Mouse (Mus musculus): ENCODE measurements around the gene Ccdc17. TPM values are rescaled to one million over a fixed set of nuclear protein-coding genes. Genes with fewer than 3 reads are reported as not detected.

The Ccdc17 gene
- 7.2 and 14.2 TPM in 2 replicates for total RNA-seq (2017)

DNA sequence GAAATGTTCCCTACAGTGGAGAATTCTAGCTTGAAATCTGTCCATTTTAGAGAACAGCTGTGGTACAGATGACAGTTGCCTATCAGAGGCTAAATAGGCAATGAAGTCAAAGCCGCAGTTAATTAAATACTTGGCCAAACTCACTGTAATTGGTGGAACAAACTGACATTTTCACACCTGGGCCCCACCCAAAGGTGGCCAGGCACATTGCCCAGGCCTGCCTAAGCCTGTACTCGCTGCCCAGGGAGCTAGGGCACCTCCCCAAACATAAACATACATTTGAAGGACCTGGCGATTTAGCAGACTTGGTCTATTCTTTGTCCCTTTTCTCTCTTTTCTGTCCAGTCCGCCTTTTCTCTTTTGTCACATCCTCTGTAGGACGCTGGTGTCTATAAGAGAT is at the start of gene Ccdc17:
Gene Ccdc17, plus strand, starts transcription at position 276 of the 400 bp plus-strand sequence.
- ATAC-seq (ENCODE audit: extremely low read depth, insufficient number of reproducible peaks, low FRiP score, poor library complexity, severe bottlenecking): no peak

DNA sequence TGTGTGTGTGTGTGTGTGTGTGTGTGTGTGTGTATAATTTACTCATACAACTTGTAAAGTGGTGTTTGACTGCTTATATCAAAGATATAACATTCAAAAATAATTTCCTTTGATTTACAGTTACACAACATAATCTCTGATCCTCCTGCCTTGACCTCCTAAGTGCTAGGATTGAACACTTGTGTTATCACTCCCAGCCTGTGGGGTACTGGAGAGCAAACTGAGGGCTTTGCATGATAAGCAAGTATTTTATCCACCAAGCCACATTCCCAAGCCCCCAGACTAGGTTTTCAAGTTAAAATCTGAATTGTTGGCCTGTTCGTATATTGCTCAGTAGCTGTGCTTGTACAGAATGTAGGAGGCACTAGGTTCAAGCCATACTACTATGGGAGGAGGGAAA is 46.0 kb upstream of the Ccdc17 start:
- no peak for ATAC-seq (ENCODE audit: extremely low read depth, insufficient number of reproducible peaks, low FRiP score, poor library complexity, severe bottlenecking)

DNA sequence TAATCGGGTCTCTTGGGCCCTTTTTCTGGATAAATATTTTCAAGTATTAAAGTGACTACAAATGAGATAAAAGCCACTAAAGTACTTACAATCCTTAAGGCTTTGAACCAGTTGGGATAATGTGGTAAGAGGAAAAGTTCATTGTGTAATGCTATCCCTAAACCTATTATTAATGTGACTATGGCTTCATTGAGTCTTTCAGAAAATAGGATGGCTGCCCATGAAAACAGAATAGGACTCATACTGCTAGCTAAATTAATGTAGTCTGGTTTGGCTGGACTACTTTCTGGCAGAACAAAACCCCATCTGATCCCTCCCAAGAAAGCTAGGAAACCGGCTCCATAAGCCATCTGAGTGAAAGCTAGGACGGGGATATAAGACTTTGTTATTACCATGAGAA is 43.4 kb upstream of the Ccdc17 start:
- ATAC-seq (ENCODE audit: extremely low read depth, insufficient number of reproducible peaks, low FRiP score, poor library complexity, severe bottlenecking): no peak

DNA sequence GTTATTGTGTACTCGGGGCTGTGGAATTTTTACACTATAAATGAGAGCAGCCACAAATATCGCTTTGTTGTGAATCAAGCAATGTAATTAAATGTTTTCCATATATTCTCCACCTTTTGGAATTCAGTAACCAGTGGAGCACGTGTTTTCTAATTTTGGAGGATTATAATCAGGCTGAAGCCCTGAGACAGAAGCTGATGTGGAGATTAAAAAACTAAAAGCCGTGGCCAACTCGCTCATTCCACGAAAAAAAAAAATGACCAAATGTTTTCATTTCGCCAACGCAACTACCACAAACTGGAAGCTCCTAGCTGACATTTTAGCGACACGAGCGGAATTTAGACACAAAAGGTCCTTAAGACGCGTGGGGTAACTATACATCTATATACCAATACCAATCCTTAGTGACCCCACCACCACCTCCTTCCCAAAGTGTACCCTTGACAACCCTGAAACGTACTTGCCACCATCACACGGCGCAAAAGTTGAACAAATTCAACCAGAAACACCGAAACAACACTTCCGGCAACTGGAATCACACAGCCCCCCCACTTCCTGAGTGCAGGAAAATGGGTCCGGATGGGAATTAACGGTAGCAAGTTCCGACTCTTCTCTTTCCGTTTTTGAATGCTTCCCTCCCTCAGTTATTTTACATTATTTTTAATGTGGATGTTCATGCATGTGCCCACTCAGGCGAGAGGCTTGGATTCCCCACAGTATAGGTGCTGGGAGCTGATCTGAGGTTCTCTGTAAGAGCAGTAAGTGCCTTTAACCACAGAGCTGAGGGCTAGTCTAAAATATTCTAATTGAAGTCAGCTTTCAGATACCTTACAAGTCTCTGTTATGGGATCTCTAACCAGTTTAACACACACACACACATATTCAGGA is 40.8 kb upstream of the Ccdc17 start, which contains the start of gene Tmem69:
Gene Tmem69, minus strand, starts transcription at position 524 of the 888 bp plus-strand sequence.
- ATAC-seq (ENCODE audit: extremely low read depth, insufficient number of reproducible peaks, low FRiP score, poor library complexity, severe bottlenecking): no peak

DNA sequence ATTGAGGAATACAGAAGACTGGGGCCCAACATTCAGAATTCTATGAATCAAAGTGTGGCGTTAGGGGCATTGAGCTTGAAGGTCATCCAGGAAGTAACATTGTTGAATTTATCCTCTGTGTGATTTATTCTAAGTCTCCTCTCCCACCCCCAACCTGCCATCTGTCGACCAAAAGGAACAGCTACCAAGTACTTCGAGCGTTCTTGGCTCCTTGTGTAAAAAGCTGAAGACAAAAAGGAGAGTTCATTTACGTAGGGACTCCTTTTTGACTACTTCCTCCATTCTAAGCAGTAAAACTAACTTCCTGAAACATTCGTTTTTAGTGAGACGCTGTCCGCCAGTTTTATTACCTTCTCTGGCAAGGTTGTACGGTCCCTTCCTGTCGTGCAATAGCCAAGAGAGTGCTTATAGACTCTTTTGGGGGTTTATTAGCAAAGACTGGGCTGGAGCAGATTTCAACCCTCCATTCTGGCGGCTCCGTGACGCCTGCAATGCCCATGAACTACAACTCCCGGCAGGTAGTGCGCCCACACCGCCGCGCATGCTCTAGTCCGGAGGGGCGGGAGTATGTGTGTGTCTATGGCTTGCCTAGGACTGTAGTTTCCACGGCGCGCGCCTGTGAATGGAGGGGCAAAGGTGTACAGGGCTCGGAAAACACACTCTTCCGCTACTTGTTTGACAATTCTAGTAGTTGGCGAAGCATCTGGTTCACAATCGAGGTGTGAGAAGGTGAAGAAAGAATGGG is 39.7 kb upstream of the Ccdc17 start:
- peak; percentile 90 for ATAC-seq (ENCODE audit: extremely low read depth, insufficient number of reproducible peaks, low FRiP score, poor library complexity, severe bottlenecking)

DNA sequence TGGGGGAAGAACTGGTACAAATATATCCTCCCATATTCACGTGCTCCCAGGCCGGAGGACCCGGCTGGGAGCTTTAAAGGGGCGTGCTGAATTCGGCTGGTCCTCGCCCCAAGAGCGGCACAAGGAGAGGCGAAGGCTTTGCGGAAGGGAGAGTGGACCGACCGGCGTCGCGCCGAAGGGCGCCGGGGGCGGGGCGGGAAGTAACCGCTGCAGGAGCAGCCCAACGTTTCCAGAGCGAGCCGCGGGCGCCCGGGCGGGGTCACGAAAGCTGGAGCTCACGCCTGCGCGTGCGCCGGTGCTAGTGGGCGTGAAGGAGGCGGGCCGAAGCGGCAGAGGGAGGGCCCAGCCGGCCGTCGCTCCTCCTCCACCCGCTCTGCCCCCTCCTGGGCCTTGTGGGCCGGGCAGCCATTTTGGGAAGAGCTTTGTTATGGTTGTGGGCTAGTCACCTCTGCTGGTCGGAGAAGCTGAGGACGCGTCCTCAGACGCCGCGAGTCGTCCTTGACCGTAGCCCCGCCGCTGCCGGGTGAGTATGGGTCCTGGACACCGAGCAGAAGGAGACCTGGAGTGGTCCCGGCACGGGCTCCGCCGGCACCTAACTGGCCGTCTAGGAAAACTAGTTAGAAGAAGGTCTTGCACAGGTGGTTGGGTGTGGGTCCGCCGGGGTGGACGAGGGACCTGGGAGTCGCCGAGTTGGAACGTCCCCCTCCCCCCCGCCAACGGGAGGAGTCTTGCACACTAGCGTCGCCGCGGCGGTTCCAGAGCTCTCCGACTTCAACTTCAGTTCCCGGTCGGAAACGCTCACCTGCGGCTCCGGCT is 38.9 kb upstream of the Ccdc17 start, which contains the start of gene Gpbp1l1:
Gene Gpbp1l1, plus strand, starts transcription at position 353 of the 816 bp plus-strand sequence.
- ATAC-seq (ENCODE audit: extremely low read depth, insufficient number of reproducible peaks, low FRiP score, poor library complexity, severe bottlenecking): peak; percentile 83

DNA sequence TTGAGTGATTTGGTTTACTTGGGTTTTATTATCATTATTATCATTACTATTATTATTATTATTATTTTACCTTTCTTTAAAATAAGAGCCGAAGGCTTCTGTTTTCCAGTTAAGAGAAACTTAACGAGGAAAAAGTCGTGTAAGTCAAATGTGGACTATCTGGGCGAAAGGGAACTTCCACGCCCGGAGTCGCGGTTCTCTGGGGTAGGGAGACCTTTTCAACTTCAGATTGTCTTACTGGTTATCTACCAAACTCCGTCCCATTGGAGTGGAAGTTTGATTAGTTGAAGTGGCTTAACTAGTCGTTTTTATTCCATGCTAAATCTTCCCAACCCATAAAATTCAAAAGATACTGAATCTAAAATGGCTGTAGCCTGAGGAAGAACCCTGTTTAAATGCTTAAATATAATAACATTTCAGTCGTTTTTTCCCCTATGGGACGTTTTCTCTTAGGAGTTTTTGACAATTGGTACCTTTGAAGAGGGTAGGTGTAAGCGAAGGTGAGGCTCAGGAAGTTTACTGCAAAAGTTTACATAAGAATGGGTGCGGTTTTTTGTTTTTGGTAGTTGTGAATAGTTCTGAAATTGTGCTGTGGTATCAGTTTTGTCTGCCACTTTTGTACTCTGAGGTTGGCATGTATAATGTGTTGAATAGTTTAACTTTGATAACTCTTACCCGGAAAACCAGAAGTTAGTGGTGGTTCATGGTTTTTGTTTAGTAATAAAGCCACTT is 38.1 kb upstream of the Ccdc17 start:
- no peak for ATAC-seq (ENCODE audit: extremely low read depth, insufficient number of reproducible peaks, low FRiP score, poor library complexity, severe bottlenecking)

DNA sequence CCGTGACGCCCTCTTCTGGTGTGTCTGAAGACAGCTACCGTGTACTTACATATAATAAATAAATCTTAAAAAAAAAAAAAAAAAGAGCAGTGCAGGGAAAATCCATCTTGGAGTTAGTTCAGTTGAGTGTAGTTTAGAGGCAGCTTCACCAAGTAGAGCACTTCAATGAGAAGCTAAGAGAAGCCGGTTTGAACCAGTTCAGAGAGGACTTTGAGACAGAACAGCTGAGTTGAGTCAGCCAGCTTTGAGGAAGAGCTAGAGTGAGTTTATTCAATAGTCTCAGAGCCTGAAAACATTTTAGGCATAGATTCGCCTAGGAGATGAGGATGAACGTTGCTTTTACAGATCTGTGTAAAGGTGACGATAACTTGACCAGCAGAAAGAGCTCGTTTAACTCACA is 661 bp upstream of the Ccdc17 start:
- ATAC-seq (ENCODE audit: extremely low read depth, insufficient number of reproducible peaks, low FRiP score, poor library complexity, severe bottlenecking): no peak

DNA sequence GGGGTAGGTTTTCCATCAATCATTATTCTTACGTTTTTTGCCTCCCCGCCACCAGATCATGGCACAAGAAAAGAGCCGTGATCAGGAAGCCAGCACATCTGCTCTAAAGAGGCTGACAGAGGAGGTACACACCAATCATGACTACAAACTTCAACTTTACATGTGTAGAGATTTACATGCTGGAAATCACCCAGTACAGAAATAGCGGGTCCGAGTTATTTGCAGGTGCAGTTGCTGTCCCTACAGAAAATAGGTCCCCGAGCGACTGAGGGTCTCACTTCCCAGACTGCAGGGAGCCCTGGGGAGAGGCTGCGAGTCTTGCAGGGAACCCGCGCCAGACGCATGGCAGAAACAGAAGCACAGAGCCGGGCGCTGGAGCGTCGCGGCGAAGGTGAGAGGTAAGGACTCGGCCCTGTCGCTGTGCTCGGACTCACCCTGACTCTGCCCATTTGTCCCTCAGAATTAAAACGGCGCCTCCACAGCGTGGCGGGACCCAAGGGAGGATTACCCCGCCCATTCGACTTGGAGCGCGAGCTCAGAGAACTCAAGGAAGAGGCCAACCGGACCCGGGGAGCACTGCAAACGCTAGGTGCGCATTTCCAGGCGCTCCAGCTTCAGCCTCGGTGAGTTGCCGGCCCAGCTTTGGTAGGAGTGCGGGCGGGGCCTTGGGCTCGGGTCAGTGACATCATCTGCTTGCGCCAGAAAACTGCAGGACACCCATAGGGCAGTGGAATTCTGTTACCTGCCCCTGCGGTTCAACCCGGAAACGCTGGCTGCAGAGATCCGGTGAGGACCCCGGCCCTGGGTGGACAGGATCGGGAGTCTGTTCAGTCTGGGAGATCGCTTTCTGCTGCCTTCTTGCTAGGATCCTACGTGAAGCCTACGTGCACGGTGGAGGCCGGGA is 776 bp downstream of the Ccdc17 start:
- ATAC-seq (ENCODE audit: extremely low read depth, insufficient number of reproducible peaks, low FRiP score, poor library complexity, severe bottlenecking): peak; percentile 91

DNA sequence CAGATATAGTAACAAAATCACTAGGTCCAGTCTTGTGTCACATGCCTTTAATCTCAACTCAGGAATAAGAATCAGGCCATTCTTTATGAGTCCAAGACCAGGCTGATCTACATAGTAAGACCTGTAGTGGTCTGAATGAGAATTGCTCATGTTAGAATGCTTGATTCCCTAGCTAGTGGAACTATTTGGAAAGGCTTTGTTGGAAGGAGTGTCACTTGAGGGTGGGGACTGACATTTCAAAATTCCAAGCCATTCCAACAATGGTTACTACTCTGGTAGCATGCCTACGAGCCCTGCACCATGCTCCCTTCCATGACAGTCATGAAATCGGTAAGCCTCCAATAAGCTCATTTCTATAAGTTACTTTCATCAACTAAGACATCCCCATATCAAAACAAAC is 16.2 kb downstream of the Ccdc17 start:
- no peak for ATAC-seq (ENCODE audit: extremely low read depth, insufficient number of reproducible peaks, low FRiP score, poor library complexity, severe bottlenecking)

DNA sequence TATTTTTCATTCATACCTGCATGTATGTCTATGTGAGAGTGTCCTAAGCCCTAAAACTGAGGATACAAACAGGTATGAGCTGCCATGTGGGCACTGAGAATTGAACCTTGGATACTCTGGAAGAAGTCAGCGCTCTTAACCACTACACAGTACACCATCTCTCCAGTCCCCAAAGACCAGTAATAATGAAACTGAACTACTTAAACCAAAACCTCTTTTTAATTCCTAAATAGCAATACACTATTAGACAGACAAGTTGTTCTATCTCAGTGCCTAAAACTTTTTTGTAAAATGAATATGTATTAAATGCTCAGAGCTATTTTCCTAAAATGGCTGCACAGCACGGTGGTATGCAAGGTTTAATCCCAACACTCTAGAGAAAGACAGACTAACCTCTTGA is 18.8 kb downstream of the Ccdc17 start:
- ATAC-seq (ENCODE audit: extremely low read depth, insufficient number of reproducible peaks, low FRiP score, poor library complexity, severe bottlenecking): no peak

DNA sequence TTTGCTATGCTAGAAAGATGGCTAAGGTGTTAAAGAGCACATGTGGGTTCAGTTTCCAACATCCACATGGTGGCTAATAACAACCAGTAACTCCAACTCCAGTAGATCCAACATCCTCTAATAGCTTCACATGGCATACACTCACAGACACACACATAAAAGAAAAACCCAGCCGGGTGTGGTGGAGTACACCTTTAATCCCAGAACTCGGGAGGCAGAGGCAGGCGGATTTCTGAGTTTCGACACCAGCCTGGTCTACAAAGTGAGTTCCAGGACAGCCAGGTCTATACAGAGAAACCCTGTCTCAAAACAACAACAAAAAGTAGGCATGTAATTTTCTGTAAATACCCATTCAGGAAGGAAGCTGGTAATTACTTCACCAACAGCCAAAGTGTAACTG is 28.4 kb downstream of the Ccdc17 start:
- ATAC-seq (ENCODE audit: extremely low read depth, insufficient number of reproducible peaks, low FRiP score, poor library complexity, severe bottlenecking): no peak

DNA sequence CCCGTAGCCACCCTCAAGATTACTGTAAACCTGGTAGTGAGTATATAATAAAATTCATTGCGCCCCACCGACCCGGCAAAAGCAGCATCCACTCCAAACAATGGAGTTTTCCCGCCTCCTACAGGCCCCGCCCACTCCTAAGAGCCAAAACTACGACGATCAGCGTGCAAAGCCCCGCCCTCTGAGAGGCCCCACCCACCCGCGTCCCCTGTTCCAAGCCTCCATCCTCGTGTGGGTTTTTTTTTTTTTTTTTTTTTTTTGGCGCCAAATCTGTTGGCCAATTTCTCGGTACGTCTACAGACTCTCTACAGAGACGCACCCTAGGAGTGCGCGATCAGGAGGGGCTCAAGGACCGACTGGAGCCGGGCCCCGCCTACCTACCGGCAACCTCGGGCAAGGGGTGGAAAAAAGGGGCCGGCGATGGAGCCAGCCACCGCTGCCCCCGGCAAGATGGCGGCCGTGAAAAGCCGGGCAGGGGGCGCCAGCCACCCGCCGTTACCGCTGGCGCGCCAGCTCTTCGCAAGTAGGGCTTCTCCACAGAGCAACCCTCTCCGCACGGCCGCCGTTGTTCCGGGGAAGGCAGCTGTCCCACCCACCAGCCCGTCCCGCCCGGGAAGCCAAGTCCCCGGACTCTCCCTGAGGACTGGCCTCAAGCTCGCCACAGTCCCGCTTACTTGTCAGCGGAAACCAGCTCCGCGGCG is 30.4 kb downstream of the Ccdc17 start:
- ATAC-seq (ENCODE audit: extremely low read depth, insufficient number of reproducible peaks, low FRiP score, poor library complexity, severe bottlenecking): peak; percentile 68

DNA sequence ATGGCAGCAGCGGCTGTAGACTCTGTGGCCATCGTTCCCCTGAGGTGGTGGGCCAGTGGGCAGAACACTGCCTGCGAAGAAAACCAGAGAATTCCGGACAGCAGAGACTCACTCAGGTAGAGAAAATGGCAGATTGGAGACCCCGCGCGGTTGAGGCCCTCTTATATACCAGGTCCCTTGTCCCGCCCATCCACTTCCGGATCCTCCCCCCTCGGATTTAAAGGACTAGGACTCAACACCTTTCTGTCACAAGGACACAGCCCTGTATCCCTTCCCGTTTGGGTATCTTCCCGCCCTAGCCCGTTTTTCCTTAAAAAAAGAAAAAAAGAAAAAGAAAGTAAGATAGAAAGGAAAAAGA is 30.9 kb downstream of the Ccdc17 start:
- ATAC-seq (ENCODE audit: extremely low read depth, insufficient number of reproducible peaks, low FRiP score, poor library complexity, severe bottlenecking): peak; percentile 81

DNA sequence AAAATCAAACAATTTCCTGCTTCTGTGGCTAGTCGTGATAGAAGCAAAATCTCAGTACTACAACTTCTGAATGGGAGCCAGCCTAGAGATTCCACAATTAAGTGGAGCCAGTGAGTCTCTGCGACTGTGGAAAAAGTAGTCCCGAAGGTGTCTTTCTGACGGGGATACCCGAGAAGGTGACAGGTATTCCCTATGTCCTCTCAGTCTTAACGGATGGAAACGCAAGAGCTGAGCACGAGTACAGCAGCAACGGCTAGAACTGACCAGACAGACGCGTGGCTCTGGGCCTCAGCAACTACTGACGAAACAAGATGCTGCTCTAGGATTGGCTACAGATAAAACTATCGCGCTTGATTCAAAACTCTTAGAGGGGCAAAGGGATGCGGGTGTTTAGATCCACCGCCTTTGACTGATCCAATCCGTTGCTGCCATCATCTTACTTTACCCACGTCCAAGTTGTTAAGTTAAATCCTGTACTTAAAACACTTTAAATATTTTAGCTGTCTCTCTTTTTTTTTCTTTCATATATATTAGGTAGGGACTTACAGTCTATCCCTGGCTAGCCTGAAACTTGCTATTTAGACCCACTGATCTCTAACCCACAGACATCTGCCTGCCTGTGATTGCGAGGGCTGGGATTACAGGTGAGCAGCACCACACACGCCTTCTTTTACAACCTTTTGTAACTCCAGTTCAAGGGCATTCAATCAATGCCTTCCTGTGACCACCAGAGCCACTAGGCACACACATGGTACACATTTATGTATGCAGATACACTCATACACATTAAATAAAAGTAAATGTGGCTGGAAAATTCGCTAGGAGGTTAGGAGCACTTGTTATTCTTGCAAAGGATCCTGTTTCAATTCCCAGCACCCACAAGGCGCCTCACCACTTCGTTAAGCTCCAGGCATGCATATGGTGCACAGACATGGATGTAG is 31.5 kb downstream of the Ccdc17 start, which contains the start of gene Nasp:
Gene Nasp, minus strand, starts transcription at position 220 of the 941 bp plus-strand sequence.
- ATAC-seq (ENCODE audit: extremely low read depth, insufficient number of reproducible peaks, low FRiP score, poor library complexity, severe bottlenecking): peak; percentile 83

DNA sequence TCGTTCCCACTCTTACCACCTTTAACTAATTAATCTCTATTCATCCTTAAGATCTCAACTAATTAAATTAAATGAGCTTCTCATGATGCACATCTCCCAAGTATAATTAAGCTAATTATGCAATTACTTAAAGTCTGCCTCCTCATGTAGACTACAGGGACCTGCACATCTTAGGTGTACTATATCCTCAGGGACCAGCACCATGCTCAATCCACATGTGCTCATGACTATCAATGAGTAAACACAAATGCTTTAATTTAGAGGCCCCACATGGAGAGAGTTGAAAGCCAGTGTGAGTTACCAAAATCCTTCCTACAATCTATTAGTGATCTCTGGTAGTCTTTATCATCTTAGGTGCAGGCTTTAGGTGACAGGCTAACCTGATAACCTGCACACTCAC is 38.7 kb downstream of the Ccdc17 start:
- ATAC-seq (ENCODE audit: extremely low read depth, insufficient number of reproducible peaks, low FRiP score, poor library complexity, severe bottlenecking): no peak

All from neutrophil, adult 5-6 weeks (primary cell).